Mouse (Mus musculus) spleen, postnatal 10 days (tissue): ENCODE results near the gene Ino80b.

Source experiments
- DNase-seq, 2 experiments: peaks; one replicate each; pipeline ENCODE4 v3.0.0; 2021 to 2022; ENCODE audit warnings: low spot score in 2 of 2

The Ino80b gene

DNA sequence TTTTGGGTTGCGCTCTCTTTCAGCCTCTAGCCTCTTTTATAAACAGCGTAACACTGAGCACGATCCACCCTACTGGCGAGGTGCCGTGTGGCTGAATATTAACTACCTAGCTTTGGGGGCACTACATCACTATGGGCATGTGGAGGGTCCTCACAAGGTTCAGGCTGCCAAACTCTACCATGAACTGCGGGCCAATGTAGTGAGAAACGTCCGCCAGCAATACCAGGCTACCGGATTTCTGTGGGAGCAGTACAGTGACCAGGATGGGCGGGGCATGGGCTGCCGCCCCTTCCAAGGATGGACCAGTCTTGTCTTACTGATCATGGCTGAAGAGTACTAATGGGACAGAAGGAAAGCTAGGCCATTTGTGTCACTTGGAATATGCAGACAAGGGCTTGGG lies 6.9 kb downstream of the Ino80b start:
- no peak for DNase-seq

DNA sequence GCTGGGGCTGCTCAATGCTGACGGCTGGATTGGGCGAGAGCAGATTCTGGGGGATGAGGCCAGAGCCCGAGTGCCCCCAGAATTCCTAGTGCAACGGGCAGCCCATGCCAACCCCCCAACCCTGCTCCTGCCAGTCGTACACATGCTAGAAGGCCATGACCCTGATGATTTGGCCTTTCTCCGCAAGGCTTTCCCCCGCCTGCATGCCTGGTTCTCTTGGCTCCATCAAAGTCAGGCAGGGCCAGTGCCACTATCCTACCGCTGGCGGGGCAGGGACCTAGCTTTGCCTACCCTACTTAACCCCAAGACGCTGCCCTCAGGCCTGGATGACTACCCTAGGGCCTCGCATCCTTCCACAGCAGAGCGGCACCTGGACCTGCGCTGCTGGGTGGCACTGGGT lies 7.6 kb downstream of the Ino80b start:
- no peak for DNase-seq

DNA sequence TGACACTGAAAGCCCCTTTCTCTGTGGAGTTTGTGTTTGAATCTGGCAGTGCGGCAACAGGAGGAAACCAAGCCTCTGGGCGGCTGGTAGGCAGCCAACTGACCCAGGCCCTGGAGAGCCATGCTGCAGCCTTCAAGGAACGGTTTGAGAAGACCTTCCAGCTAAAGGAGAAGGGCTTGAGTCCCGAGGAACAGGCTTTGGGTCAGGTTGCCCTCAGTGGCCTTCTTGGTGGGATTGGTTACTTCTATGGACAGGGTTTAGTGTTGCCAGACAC lies 8.1 kb downstream of the Ino80b start:
- DNase-seq = no peak

DNA sequence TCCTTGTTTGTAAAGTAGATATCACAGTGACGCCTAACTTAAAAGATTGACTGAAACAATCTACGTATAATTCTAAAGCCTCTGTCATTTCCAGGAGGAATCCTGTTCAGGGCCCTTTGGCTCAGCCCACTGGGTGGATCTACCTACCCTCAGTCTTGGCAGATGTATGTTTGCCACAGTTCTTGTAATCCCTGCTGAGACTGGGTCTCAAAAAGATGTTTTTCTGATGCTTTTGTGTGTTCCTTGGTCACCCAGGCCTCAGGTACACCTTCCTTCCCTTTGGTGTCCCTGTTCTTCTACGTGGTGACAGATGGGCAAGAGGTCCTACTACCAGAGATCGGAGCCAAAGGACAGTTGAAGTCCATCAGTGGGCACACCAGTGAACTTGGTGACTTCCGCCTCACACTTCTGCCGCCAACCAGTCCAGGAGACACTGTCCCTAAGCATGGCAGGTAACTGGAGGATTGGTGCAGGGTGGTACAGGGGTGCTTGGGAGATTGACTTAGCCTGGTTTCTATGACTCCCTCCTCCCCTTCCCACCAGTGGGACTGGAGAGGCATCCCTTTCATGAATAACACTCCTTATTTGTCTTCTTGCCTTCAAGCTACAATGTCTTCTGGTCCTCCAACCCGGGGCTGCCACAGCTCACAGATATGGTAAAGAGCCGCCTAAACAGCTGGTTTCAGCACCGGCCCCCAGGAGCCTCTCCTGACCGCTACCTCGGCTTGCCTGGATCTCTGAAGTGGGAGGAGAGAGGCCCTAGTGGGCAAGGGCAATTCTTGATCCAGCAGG lies 8.7 kb downstream of the Ino80b start:
- no peak for DNase-seq

DNA sequence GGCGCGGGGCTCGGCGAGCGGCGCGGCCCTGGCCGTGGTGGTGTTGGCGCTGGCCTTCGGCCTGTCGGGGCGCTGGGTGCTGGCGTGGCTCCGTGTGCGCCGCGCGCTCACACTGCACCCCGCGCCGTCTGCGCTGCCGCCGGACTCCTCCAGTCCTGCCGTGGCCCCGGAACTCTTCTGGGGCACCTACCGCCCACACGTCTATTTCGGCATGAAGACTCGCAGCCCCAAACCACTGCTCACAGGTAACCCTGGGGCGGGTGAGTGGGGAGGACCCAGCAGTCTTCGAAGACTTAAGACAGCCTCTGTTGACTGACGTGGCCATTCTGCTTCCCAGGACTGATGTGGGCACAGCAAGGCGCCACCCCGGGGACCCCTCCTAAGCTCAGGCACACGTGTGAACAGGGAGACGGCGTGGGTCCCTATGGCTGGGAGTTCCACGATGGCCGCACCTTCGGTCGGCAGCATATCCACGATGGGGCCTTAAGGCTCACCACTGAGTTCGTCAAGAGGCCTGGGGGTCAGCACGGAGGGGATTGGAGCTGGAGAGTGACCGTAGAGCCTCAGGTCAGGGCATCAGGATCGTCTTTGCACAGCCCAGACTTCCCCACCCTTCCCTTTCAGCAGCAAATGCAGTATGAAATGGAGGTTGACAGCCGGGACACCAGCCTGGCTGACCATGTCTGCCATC lies 9.4 kb downstream of the Ino80b start:
- DNase-seq = no peak

DNA sequence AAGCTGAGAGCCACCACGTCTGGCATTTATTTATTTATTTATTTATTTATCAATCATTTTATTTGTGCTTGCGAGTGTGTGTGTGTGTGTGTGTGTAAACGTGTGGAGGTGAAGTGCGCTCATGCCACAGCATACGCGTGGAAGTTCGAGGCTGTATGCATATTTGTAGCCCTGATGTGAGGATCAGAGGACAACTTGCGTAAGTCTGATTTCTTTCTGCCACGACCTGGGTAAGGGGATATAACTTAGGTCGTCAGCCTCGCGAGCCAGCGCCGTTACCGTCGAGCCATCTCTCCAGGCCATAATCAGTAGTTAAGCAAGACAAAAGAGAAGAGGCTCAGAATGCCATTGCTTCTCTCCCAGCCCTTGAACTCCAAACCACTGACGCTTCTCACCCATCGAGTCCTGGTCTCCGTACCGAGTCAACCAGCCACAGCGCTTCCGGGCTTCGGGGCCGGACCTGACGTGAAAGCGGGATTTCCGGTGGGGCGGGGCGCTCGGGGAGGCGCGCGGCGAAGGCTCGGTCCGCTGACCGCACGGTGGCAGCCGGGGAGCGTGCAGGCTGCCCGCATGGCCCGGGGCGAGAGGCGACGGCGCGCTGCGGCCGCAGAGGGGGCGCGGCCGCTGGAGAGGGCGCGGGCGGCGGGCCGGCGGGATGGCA lies 10.1 kb downstream of the Ino80b start, which contains the start of gene Mogs:
TSS of gene Mogs (plus strand) at position 486 of the 661 bp plus-strand sequence.
- DNase-seq = peak; percentile 92 to 96

DNA sequence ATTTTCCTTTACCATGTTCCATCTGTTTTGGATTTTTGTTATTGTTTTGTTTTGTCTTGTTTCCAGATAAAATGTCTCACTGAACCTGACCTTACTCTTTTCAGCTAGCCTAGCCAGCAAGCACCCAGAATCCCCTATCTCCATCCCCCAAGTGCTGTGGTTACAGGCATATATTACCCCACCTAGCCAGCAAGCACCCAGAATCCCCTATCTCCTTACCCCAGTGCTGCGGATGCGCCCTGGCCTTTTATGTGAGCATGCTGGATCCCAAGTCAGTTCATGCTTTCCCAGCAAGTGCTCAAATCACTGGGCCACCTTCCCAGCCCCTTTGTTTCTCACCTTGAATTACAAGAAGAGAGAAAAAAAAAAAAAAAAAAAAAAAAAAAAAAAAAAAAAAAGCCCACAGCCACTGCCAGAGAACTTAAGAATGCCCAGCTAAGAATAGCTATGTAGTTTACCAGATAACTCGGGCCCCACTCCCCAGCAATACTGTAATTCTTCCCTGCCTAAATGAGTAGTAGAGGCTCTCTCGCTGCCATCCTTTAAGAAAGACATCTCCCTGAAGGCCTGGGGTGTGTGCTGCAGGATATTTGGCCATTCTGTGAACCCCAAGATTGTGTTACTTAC lies 13.6 kb downstream of the Ino80b start:
- DNase-seq = peak in 1 of 2 experiments; percentile 50

DNA sequence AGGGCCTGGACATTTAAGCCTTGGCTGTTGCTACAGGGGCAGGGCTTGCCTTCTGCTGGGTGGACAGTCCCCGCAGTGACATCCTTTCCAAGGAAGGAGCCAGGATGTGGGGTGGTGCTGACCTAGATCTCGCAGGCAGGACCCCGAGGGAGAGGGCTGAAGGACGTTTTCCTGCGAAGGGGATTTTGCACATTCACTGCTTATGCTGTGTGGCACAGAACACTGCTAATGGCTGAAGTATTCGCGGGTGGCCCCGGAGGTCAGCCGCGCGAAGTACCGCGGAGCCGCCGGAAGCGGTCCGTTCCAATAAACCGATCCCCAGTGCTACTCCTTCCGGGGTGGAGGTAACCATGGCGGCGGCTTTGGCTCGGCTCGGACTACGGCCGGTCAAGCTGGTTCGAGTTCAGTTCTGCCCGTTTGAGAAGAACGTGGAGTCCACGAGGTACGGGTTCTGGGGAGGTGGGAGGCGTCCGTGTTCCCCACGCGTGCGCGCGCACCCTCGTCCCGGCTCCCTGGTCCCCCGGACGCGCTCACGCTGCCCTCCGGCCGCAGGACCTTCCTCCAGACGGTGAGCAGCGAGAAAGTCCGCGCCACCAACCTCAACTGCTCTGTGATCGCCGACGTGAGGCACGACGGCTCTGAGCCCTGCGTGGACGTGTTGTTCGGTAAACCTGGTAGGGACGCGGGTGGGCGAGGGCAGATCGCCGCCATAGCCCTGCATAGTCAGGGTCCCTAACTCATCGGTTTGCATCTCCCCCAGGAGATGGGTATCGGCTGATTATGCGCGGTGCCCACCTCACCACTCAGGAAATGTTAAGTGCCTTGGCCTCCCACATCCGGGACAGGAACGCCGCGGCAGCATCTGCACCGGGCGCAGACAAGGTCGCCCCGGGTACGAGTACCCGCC lies 16.2 kb downstream of the Ino80b start, which contains the start of gene Mrpl53:
TSS of gene Mrpl53 (plus strand) at position 279 of the 907 bp plus-strand sequence.
- DNase-seq = peak; percentile 84 to 85

DNA sequence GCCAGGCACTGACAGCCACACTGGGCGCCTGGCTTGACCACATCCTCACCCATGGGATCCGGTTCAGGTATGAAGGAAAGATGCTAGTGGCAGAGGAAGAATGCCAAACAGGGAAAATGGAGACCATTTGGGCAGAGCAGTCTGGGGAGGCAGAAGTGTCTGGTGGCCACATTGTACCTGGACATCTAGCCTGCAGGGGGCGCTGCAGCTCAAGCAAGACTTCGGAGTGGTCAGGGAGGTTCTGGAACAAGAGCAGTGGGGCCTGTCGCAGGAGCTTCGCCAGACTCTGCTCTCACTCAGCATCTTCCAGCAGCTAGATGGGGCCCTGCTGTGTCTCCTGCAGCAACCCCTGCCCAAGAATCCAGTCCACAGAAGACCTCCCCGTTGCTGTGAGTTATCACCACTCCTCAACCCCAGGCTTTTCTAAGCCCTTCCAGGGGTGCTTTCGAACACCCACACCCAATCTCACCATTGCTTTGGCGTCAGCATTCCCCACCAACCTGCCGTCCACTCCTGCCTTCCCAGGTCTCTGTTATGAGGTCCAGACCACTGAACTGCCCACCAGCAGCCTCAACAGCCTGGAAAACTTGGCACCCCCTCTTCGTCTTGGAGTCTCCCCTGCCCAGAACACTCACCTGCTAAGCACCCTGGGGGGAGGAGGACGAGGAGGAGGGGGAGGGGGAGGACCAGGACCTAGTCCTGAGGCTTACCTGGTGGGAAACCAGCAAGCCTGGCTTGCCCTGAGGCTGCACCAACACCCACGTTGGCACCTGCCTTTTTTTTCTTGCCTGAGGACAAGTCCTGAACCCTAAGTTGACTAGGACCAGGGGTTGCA lies 17.4 kb downstream of the Ino80b start:
- peak; percentile 88 to 94 for DNase-seq

DNA sequence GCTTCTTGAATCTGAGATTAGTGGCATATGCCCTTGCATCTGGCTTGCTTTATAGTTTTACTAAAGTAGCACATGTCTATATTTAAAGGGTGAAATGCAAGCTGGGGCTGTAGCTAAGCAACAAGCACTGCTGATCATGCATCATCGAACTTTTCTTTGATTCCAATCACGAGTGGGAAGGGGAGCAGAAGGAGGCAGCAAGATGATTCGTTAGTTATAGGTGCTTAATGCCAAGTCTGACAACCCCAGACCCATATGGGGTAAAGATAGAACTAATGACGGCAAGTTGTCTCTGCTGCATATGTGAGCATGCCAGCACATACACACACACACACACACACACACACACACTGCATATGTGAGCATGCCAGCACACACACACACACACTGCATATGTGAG lies 21.1 kb downstream of the Ino80b start:
- DNase-seq = no peak

DNA sequence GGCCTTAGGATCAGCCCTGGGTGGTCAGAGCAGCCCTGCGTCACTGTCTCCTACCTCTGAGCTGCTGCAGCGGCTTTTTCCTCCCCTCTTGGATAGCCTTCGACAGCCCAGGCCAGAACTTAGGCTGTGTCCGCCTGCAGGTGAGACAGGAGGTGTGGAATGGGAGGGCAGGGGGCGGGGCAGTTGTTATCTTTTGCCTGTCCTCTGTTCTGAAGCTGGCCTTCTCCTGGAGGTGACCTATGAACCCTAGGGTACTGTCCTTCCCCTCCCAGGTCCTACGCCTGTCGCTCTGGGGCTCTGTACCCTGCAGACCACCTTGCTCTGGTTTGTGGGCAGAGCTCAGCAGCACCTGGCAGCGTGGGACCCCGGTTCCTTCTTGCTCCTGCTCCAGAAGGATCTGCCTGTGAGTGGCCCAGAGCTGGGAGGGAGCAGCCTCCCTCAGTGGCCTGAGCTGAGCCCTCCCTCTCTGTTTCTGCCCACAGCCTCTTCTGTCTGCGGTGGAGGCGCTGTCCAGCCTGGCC lies 22.0 kb downstream of the Ino80b start:
- no peak for DNase-seq

DNA sequence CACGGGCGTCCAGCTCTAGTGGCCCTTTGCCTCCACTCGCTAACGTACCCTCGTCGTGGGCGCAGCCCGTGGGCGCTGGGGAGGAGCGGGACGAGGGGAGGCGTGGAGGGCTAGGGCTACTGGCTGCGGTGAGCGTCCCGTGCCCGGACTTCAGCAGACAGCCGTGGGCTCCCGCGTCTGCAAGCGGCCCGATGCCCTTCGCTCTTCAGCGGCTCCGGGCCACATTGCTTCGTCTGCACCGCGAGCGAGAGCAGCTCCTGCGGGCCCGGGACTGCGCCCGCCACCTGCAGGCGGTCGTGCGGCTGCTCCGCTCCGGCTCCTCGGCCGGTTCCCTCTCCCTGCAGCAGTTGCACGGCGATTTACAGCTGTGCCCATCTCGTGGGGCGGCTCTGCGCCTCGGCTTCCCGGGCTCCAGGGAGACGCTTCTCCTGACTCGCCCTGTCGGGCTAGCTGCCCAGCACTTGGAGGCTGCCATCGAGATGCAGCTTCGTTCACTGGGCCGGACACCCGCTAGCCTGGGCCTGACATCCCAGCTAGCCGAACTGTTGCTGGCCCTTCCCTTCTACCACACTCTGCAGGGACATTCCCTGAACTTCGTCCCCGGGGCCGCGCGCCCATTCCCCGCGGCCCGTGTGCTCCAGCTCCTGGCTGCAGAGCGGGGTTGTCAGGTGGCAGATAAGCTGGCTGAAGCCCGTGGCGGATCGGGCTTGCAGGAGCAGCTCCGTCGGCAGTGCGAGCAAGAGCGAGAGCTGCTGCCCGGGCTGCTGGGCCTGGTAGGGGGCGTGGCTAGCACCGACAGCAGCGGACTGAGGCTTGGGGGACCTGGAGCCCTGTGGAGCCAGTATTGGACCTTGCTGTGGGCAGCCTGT lies 23.3 kb downstream of the Ino80b start:
- peak; percentile 81 to 85 for DNase-seq

DNA sequence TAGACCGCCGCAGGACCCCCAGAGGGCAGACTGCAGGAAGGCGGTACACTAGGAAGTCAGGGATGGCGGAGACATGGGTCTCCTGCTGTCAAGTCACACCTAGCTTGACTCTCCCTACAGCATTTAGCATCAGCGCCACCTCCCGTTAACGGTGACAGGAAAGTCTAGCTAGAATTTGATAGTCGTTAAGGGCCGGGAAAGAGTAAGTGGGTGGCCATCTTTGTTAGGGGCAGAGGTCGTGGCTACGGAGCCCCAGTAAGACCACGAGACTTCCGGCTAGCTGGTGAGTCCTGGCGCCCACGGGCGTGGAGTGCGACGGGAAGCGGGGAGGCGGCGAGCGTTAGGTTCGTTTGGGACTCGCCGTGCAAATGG lies 23.9 kb downstream of the Ino80b start, which contains the start of the genes Ccdc142 and Gm42688:
TSS of gene Ccdc142 (plus strand) at position 286 of the 372 bp plus-strand sequence.
TSS of gene Gm42688 (plus strand) at position 302 of the 372 bp plus-strand sequence.
- DNase-seq = peak in 1 of 2 experiments; percentile 93

DNA sequence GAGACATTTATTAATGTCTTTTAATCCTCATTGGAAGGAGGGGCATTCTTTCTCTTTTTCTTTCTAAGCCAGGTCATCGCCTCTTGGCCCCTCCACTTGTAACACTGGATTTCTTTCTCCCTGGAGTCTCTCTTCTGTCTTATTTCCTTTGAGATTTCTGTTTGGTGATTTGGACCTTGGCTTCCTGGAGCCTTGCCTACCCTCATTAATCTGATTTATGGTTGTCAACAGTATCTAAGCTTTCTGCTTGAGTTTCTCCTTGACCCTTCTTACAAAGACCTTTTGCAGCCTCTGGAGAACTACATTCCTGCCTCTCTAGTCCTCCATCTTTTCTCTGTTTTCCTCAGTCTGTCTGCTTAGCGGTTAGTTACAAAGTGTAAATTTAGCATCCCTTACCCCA lies 26.8 kb downstream of the Ino80b start:
- DNase-seq = no peak

DNA sequence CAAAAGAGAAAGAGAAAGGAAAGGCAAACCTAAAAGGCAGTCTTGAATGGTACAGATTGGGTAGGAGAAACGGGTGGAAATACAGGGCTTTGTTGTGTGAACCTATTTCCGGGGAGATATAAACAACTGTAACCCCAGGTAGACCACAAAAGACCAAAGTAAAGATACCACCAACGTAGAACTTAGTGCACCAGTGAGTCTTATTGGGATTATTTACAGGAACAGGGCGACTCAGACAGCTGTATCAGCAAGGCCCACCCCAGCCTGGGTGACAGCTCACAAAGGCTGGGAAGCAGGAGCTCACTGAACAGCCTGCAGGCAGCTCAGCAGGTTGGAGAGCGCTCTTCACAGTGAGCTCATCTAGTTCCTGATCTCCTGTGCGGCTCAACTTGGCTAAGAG lies 29.3 kb downstream of the Ino80b start:
- no peak for DNase-seq

DNA sequence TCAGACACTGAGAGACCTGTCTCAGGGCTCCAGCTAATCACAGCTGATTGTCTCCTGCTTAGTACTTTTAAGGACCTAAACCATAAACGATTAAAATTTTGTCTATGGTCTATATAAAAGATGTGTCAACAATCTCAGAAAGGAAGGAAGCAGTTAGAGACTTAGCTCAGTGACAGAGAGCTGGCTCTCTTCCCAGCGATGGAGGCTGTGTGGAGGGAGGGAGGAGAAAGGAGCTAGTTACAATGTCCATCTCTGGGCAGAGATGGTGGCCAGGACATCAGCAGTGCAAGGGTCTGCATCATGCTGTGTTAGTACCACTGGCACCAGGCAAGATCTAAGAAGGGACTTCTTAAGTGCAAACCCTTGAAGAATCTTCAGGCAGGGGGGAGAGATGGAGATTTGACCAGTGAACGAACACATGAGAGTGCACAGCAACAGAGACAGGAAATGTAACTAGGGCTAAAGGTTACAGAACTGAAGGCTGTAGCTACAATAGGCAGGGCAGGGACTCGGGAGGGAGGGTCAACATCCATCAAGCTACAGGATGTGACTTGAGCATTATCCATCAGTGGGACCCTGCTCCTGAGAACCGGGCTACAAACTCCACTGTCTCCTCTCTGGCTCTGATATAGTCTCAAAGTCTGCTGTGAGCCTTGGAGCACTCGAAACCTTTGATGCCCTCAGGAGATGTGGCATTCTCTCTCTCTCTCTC lies 32.7 kb downstream of the Ino80b start:
- no peak for DNase-seq

DNA sequence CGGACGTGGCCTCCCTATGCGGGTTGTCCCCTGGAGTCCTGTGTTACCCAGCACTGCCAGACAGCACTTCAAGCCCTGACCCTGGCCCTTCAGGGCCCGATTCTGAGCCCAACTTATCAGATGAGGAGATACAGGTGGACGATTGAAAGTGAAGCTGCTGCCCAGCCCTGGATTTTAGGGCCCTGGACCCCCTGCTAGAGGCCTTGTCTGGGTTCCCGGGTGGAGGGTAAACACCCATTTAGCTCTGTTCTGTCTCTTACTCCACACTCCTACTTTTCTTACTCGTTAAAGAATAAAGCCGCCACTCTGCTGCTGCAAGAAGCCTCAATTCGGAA lies 37.3 kb downstream of the Ino80b start:
- no peak for DNase-seq

DNA sequence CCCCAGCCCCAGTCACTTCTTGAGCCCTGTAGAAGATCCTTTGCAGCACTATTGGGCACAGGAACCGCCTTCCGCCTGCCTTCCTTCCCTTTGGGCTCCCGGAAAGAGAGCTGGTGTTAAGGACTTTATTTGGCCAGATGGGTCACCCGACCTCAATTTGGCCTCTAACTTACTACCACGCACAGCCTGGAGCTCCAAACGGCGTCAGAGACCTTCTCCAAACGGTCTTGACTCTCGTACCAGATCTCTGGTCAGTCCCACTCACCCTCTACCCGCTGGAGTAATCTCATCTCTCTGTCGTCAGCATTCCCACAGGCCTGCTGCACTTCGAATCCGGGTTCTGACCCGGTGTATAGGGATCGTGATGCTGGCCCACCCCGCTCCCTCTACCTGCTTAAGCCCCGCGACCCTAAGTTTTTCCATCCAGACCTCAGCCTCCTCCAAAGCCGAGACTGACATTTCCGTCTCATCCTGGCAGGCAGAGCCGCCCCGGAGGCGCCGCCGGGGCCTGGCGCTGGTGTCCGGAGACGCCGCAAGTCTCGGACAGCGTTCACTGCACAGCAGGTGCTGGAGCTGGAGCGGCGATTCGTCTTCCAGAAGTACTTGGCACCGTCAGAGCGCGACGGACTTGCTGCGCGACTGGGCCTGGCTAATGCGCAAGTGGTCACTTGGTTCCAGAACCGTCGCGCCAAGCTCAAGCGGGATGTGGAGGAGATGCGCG lies 37.9 kb downstream of the Ino80b start:
- DNase-seq = no peak
